14 mouse cellular contexts compared by ENCODE assay signal in genomic region chr19:5150358-5150757, GRCm38 (mm10). TPM values are rescaled to one million over a fixed set of nuclear protein-coding genes. Genes with fewer than 3 reads are reported as not detected.
A peak's percentile ranks its signal among the peaks of the same experiment; 100 is the strongest.
DNase-seq lines count a peak whose midpoint lies in the region.
"Had no signal": no experiment of that assay in that cellular context is flagged by ENCODE, and none has a peak within 500 bp of the region (broad histone marks: within the 10 kb centered on the region; RNA-seq: fewer than 3 reads in every experiment).

No protein-coding gene starts in this region.

- peaks cover 39% of the 10 kb centered on the region for H3K36me3 ChIP-seq in embryonic facial prominence, embryonic 10.5 days (replicated peaks)
- peaks cover 48% of the 10 kb centered on the region for H3K36me3 ChIP-seq in hindbrain, embryonic 10.5 days

- H3K4me3 ChIP-seq in embryonic facial prominence, embryonic 10.5 days = no peak overlapping the region
- no peak overlapping the region for H3K4me3 ChIP-seq in hindbrain, embryonic 10.5 days
- H3K4me3 ChIP-seq: lung, embryonic 15.5 days had no signal

- no peaks in the 10 kb centered on the region for H3K27me3 ChIP-seq in embryonic facial prominence, embryonic 10.5 days (replicated peaks; ENCODE audit: low read depth, poor library complexity, severe bottlenecking)
- H3K27me3 ChIP-seq in hindbrain, embryonic 10.5 days (ENCODE audit: insufficient read depth, poor library complexity, severe bottlenecking) = no peaks in the 10 kb centered on the region
- H3K27me3 ChIP-seq: lung, embryonic 15.5 days had no signal

- intact Hi-C loops in heart, postnatal 10 days (cut with DNase I) = no loop called here

- peak; percentile 24 for DNase-seq in heart, adult 11 months
- DNase-seq in heart, postnatal 10 days = no peak
- peak; percentile 36 to 58 for DNase-seq in cerebellum, postnatal 36 days
- peak; percentile 88 for DNase-seq in layer of hippocampus, adult 9-11 months
- peak; percentile 74 for DNase-seq in right cerebral cortex, postnatal 25 days
- no peak for DNase-seq in neural tube, embryonic 10.5 days (ENCODE audit: extremely low spot score, low spot score)
- no peak for DNase-seq in embryonic facial prominence, embryonic 10.5 days (ENCODE audit: low spot score)
- no peak for DNase-seq in hindbrain, embryonic 10.5 days (ENCODE audit: low spot score)
- DNase-seq: embryo, embryonic 11 days; forebrain, postnatal 0 days; heart, postnatal 14 days; kidney, adult 9 months; retina, postnatal 1 day had no signal

- H3K9me3 ChIP-seq in embryonic facial prominence, embryonic 10.5 days = no peaks in the 10 kb centered on the region
- no peaks in the 10 kb centered on the region for H3K9me3 ChIP-seq in hindbrain, embryonic 10.5 days
- H3K9me3 ChIP-seq: lung, embryonic 15.5 days had no signal

- H3K4me1 ChIP-seq in embryonic facial prominence, embryonic 10.5 days = no peaks in the 10 kb centered on the region
- no peaks in the 10 kb centered on the region for H3K4me1 ChIP-seq in hindbrain, embryonic 10.5 days (replicated peaks)
- H3K4me1 ChIP-seq: lung, embryonic 15.5 days had no signal

- no peak overlapping the region for H3K27ac ChIP-seq in embryonic facial prominence, embryonic 10.5 days (replicated peaks)
- H3K27ac ChIP-seq in hindbrain, embryonic 10.5 days = no peak overlapping the region
- H3K27ac ChIP-seq: lung, embryonic 15.5 days had no signal

- 92% methylated on average over 6 of the region's 6 CpGs for WGBS in embryonic facial prominence, embryonic 10.5 days
- WGBS in hindbrain, embryonic 10.5 days = 91% methylated on average over 6 of the region's 6 CpGs

RNA-seq across cellular contexts. Expression of gene Klc2, which starts 32.0 kb away (rescaled TPM):
- total RNA-seq in heart, postnatal 10 days (2021) = 10 to 100 TPM; 38.8 to 42.8 TPM
- 30.0 and 31.2 TPM in 2 replicates for polyA plus RNA-seq in embryonic facial prominence, embryonic 10.5 days (2016; fragmentation: Nextera tagmentation; extraction: Ambion mirVana)
- polyA plus RNA-seq in hindbrain, embryonic 10.5 days (2016; fragmentation: Nextera tagmentation; extraction: Ambion mirVana) = 35.5 and 45.8 TPM in 2 replicates

RNA-seq across cellular contexts. Expression of gene Rab1b, which starts 43.5 kb away (rescaled TPM):
- total RNA-seq in heart, postnatal 10 days (2021) = 100 to 1,000 TPM; 193 to 204 TPM
- 266 and 270 TPM in 2 replicates for polyA plus RNA-seq in embryonic facial prominence, embryonic 10.5 days (2016; fragmentation: Nextera tagmentation; extraction: Ambion mirVana)
- 270 and 303 TPM in 2 replicates for polyA plus RNA-seq in hindbrain, embryonic 10.5 days (2016; fragmentation: Nextera tagmentation; extraction: Ambion mirVana)

RNA-seq across cellular contexts. Expression of gene Cnih2, which starts 52.0 kb away (rescaled TPM):
- under 1 TPM; 0.57 to 0.82 TPM for total RNA-seq in heart, postnatal 10 days (2021)
- polyA plus RNA-seq in embryonic facial prominence, embryonic 10.5 days (2016; fragmentation: Nextera tagmentation; extraction: Ambion mirVana) = 28.4 and 31.7 TPM in 2 replicates
- 42.1 and 115 TPM in 2 replicates for polyA plus RNA-seq in hindbrain, embryonic 10.5 days (2016; fragmentation: Nextera tagmentation; extraction: Ambion mirVana)

Comparison
In these comparisons a context has a peak if more than half of its experiments do, and no peak if none do; other contexts are left out.
1. DNase-seq: peak in heart, adult 11 months (single experiment), cerebellum, postnatal 36 days (2 of 2), layer of hippocampus, adult 9-11 months (single experiment) and right cerebral cortex, postnatal 25 days (single experiment); none in heart, postnatal 10 days (0 of 2), neural tube, embryonic 10.5 days (single experiment), embryonic facial prominence, embryonic 10.5 days (single experiment) and hindbrain, embryonic 10.5 days (single experiment).